Mouse (Mus musculus) left cerebral cortex, adult 18-20 months (tissue): ENCODE data around the gene Ncapd2. TPM values are rescaled to one million over a fixed set of nuclear protein-coding genes. Genes with fewer than 3 reads are reported as not detected.

Experiments
- DNase-seq, 2 experiments: peaks; one replicate each; pipeline ENCODE4 v3.0.0; 2021 to 2022; ENCODE audit warnings: low spot score in 2 of 2, mixed read lengths in 1 of 2
- long read RNA-seq, 2 experiments: library from polyadenylated mRNA; stranded (forward); transcript quantifications; one replicate each; pipeline ENCODE4 v2.0.0; 2021
- total RNA-seq, 2 experiments: library from RNA; stranded (reverse); gene quantifications; 2 replicates each; pipeline ENCODE4 v1.2.3; 2021

Gene Ncapd2
- total RNA-seq: 10 to 100 TPM; 22.0 to 24.4 TPM
- long read RNA-seq, experiment 1, full-length matches to known transcripts: 1 of 11 reads
- long read RNA-seq, experiment 1, partial matches to known transcripts: 5 of 11 reads
- long read RNA-seq, experiment 1, other reads (novel, unspliced or antisense): 5 of 11 reads
- long read RNA-seq, experiment 2, partial matches to known transcripts: 5 of 10 reads
- long read RNA-seq, experiment 2, other reads (novel, unspliced or antisense): 5 of 10 reads

DNA sequence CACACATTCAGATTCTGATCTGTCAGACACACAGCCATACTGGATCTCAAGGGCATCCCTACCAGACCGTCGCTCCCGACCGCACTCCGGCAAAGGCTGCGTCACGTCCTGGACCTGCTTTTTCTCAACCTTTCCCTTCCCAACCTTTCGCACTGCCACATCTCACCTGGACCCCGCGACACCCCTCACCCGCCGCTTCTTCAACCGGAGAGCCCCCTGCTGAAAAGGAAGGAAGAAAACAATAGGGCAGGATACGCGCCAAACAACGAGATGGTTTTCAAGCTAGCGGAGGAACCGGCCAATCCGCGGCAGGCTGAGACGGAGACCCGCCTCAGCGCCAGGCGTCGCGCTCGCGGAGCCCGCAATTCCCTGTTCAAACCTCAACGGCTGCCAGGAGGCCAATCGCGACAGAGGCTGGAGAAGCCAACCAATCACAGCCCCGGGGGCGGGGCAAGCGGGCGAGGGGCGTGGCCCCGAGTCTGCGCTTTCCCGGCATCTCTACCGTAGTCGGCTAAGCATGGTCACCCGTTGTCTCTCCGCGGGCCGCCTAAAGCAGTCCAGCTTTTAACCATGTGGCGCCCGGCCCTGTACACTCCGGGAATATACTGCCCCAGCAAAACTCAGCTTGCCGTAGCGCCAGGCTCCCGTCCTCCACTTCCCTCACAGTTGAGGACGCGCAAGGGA is at the start of gene Ncapd2, which contains the start of gene Mrpl51:
TSS of gene Ncapd2 (minus strand) at position 370 of the 684 bp plus-strand sequence.
TSS of gene Mrpl51 (plus strand) at position 470 of the 684 bp plus-strand sequence.
- DNase-seq: peak; percentile 95 to 98

DNA sequence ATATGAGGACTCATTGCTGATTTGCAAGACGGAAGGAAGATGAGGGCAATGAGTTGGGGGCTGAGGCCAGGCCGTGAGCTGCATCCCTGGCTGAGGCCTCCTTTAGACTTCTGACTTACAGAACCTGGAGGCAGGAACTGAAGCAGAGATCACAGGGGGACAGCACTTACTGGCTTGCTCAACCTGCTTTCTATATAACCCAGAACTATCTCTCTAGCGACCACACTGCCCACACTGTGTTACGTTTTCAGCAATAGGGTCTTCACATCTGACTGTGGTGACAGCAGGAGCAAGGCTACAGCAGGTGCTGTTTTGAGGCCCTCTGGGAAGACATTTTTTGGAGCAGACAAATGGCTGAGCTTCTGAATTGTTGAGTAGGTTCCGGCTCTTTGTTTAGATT is 49.1 kb upstream of the Ncapd2 start:
- DNase-seq: no peak

GRCm38 (mm10) chr6:125239547-125239946 is 48.0 kb upstream of the Ncapd2 start:
- no peak for DNase-seq

DNA sequence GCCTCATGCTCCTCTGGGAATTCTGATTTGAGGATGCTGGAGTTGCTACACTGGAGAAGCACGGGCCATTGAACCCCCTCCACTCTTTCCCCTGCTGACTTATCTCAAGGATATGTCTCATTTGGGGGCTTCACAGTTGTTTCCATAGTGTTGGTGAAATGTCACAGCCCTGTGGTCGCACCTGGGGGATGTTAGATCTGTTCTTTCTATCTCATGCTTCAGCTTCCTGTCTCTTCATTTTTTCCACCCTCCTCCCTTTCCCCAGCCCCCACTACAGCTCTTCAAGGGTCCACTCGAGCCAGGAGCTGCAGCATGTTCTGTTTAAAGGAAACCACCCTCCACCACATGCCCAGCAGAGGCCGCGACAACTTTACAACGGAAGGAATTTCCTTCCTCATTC is 46.9 kb upstream of the Ncapd2 start:
- no peak for DNase-seq

DNA sequence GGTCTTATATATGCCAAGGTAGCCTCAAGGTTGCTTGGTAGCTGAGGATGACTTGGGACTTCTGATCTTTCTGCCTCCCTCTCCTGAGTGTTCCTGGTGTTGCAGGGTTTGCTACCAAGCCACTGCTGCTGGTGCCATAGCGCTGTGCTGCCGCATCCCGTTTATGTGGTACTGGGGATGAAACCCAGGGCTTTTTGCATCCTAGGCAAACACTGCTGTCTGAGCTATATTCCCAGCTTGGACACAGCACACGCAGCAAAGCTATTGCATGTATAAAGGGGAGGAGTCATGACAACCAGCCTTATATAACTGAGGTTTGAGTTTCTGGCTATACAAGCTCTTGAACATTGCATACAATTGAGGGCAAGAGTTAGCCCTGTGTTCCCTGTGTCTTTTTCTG is 45.9 kb upstream of the Ncapd2 start:
- DNase-seq: no peak

- no peak for DNase-seq
These were observed 45.3 kb upstream of the Ncapd2 start, which contains the start of gene Cd27 for GRCm38 (mm10) chr6:125236782-125237181. Gene Cd27, minus strand, starts transcription at chr6:125237010.

- DNase-seq: no peak
These were observed 44.8 kb upstream of the Ncapd2 start for GRCm38 (mm10) chr6:125236341-125236740.

- no peak for DNase-seq
These were observed 43.0 kb upstream of the Ncapd2 start for GRCm38 (mm10) chr6:125234520-125234828.

GRCm38 (mm10) chr6:125233816-125234519 is 42.5 kb upstream of the Ncapd2 start:
- DNase-seq: no peak

DNA sequence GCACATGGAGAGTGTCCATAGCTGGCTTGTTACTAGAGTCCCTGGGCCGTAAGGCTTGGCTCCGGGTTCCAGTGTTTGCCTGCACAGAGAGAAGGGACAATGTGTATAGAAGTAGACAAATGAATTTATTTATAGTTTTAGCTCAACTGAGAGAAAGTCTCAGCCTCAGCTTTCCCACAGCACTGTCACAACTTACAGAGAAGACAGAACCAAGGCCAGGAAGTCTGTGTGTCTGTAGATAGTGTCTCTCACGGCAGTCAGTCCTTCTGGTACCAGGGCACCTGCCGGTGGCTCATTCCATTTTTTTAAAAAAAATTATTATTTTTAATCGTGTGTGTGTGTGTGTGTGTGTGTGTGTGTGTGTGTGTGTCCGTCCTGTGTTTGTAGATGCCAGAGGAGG is 41.0 kb upstream of the Ncapd2 start:
- no peak for DNase-seq

- DNase-seq: no peak
These were observed 40.5 kb upstream of the Ncapd2 start for GRCm38 (mm10) chr6:125232045-125232437.

DNA sequence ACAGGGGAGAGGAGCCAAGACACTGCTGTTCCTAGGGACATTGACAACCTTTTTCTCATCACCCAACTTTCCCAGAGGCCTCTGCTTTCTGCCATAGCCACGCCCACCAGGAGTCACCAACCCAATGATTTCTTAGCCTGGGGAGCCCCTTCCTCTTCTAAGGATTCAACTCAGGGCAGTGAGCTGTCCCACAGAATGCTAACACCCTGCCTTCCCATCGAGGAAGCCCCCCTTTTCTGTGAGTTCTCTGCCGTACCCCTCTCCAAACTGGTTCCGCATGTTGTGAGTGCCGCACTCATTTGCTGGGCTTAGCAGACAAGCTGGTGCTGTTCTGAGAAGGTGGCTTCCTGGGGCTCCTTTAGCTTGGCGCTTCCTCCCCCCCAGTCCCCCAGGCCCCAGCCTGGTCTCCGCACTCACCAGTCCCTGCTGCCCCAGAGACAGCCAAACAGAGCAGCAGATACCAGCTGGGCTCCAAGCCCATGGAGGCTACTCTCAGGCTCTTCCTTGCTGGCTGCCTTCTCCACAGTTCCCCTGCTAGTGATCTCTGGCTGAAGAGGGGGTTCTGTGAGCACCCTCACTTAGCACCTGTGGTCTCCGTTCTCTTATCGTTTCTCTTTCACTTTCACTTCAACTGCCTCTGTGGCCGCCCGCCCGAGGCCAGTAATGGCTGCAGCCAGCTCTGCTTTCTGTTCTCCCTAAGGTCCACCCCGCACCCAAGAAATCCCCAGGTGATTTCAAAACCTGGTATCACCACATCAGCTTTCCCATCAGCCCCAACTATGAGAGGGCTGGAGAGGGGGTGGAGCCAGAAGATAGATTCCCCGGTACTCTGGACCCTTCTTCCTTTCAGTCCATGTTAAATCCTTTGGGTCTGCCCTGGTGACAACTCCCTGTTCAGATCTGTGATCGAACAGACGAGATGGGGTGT is 39.9 kb upstream of the Ncapd2 start, which contains the start of gene Tapbpl:
TSS of gene Tapbpl (minus strand) at position 744 of the 928 bp plus-strand sequence.
- DNase-seq: peak in 1 of 2 experiments; percentile 51

- no peak for DNase-seq
These were observed 39.1 kb upstream of the Ncapd2 start for GRCm38 (mm10) chr6:125230571-125230970.

DNA sequence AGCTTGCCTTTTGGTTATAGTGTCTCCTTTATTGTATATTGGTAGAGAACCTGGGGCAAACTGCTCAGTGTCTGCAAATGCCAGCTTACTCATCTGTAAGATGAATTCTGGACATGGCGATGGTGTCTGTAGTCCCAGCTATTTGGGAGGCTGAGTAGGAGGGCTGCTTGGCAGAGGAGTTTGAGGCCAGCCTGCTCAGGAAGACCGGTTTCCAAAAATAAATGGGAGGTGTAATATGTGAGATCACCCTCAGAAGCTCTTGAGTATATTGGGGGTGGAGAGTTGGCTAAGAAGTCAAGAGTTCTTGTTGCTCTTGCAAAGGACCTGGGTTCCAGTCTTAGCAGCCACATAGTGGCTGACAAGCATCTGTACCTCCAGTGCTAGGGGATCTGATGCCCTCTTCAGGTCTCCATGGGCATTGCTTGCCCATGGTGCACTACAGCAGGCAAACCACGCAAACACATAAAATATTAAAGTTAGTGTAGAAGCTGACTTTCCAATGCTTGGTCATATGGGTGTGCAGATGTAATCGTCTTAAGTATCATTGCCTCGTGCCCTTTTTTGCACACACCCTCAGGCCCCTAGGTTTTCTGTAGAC is 34.1 kb upstream of the Ncapd2 start:
- DNase-seq: peak in 1 of 2 experiments; percentile 55

GRCm38 (mm10) chr6:125222577-125222976 is 31.1 kb upstream of the Ncapd2 start:
- DNase-seq: no peak

- no peak for DNase-seq
These were observed 30.6 kb upstream of the Ncapd2 start for GRCm38 (mm10) chr6:125222146-125222545.

DNA sequence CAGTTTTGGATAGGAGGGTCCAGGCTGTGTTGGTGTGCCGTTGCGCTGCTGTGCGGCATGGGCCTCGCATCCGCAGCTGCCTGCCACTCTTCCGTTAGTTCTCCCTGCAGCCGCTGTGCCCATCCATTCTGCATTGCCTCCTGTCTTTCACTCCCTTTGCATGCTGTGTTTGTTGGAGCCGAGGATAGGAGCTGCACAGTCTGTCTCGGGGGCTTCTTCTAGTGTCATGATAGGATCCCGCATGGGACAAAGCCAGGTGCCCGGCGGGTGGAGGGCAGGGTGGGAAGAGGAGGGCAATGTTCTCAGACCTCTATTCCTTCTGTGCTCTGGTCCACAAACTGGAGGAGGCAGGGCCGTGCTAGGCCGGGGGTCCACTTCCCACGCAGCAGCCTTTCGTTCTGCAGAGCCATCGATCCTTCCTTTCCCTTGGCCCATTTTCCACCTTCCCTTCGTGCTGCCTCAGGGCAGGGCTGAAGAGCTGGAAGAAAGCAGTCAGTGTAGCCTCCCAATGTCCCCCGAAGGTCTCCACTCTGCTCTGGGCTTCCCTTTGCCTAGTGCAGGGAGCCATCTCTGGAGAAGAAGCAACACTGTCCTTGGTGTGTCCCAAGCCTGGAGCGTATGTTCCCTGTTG is 29.7 kb upstream of the Ncapd2 start:
- no peak for DNase-seq

DNA sequence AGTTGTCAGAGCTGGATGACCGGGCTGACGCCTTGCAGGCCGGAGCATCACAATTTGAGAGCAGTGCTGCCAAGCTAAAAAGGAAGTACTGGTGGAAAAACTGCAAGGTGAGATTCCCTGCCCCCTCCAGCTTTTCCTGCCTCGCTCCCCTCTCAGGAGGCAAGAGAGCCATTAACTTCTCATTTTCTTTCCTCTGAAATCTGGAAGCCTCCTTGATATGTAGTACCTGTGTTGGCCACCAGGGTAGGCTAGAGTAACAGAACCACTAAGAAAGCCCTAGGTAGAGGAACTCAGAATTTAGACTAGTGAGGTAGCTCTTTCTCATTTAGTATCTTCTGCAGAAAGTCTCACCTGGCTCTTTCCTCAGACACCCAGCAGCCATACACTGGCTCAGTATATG is 27.5 kb upstream of the Ncapd2 start:
- peak; percentile 58 to 64 for DNase-seq

GRCm38 (mm10) chr6:125217899-125218298 is 26.4 kb upstream of the Ncapd2 start:
- no peak for DNase-seq

GRCm38 (mm10) chr6:125216898-125217297 is 25.4 kb upstream of the Ncapd2 start:
- no peak for DNase-seq
